Mouse (Mus musculus): ENCODE measurements around the gene Lgi1. TPM values are rescaled to one million over a fixed set of nuclear protein-coding genes. Genes with fewer than 3 reads are reported as not detected.

Gene Lgi1
- polyA plus RNA-seq, 1 experiment, result 58.8 TPM

GRCm38 (mm10) chr19:38331072-38331471 is 66.7 kb downstream of the Lgi1 start:
- no peaks in the 10 kb centered on the region for H3K4me1 ChIP-seq (ENCODE audit: control insufficient read depth, insufficient read depth, low read length)
- no peak overlapping the region for H3K4me3 ChIP-seq (replicated peaks; ENCODE audit: insufficient read depth, low read depth, low read length)
- TF ChIP-seq POLR2A (IDR thresholded peaks at IDR 0.05; ENCODE audit: borderline replicate concordance, insufficient read depth, low read length) (no peak), CTCF (IDR thresholded peaks at IDR 0.05; ENCODE audit: borderline replicate concordance, insufficient read depth, low read depth, low read length) (no peak)
- no peak overlapping the region for H3K27ac ChIP-seq (ENCODE audit: insufficient read depth, low read length)
- DNase-seq, result no peak
- no peaks in the 10 kb centered on the region for H3K27me3 ChIP-seq (ENCODE audit: control insufficient read depth, insufficient read depth, low read length)
- 79% methylated on average over 1 of the region's 1 CpGs for WGBS

- TF ChIP-seq CTCF (IDR thresholded peaks at IDR 0.05; ENCODE audit: borderline replicate concordance, insufficient read depth, low read depth, low read length) (no peak), POLR2A (IDR thresholded peaks at IDR 0.05; ENCODE audit: borderline replicate concordance, insufficient read depth, low read length) (no peak)
- no peaks in the 10 kb centered on the region for H3K4me1 ChIP-seq (ENCODE audit: control insufficient read depth, insufficient read depth, low read length)
- DNase-seq, result no peak
- H3K27me3 ChIP-seq (ENCODE audit: control insufficient read depth, insufficient read depth, low read length), result no peaks in the 10 kb centered on the region
- H3K4me3 ChIP-seq (replicated peaks; ENCODE audit: insufficient read depth, low read depth, low read length), result no peak overlapping the region
- no peak overlapping the region for H3K27ac ChIP-seq (ENCODE audit: insufficient read depth, low read length)
- 43% methylated on average over 2 of the region's 2 CpGs for WGBS
These were observed 67.9 kb downstream of the Lgi1 start for GRCm38 (mm10) chr19:38332245-38332644.

DNA sequence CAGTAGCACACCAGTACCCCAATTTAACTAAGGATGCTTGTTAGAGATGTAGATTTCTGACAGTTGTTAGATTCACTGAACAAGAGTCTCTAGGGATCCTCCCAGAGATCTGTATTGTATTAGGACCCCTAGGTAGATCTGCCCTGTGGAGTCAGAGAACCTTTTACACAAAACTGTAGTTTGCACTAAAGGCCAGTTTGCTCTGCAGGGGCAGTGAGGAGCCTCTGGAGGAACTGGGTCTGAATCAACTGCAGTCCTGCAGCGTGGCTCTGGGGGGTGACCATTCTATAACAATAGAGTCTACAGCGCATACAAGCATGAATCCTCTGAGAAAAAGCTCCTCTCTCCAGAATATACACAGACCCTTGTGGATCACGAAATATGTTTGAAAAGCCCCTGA is 68.5 kb downstream of the Lgi1 start:
- Histone ChIP-seq H3K27me3 (ENCODE audit: control insufficient read depth, insufficient read depth, low read length) (no peaks in the 10 kb centered on the region), H3K4me3 (replicated peaks; ENCODE audit: insufficient read depth, low read depth, low read length) (no peak overlapping the region), H3K4me1 (ENCODE audit: control insufficient read depth, insufficient read depth, low read length) (no peaks in the 10 kb centered on the region), H3K27ac (ENCODE audit: insufficient read depth, low read length) (no peak overlapping the region)
- no peak for DNase-seq
- no peak for TF ChIP-seq POLR2A (IDR thresholded peaks at IDR 0.05; ENCODE audit: borderline replicate concordance, insufficient read depth, low read length)
- no peak for TF ChIP-seq CTCF (IDR thresholded peaks at IDR 0.05; ENCODE audit: borderline replicate concordance, insufficient read depth, low read depth, low read length)
- WGBS, result 55% methylated on average over 3 of the region's 3 CpGs

- Histone ChIP-seq H3K4me3 (replicated peaks; ENCODE audit: insufficient read depth, low read depth, low read length) (no peak overlapping the region), H3K27ac (ENCODE audit: insufficient read depth, low read length) (no peak overlapping the region), H3K27me3 (ENCODE audit: control insufficient read depth, insufficient read depth, low read length) (no peaks in the 10 kb centered on the region), H3K4me1 (ENCODE audit: control insufficient read depth, insufficient read depth, low read length) (no peaks in the 10 kb centered on the region)
- TF ChIP-seq POLR2A (IDR thresholded peaks at IDR 0.05; ENCODE audit: borderline replicate concordance, insufficient read depth, low read length), result no peak
- no peak for TF ChIP-seq CTCF (IDR thresholded peaks at IDR 0.05; ENCODE audit: borderline replicate concordance, insufficient read depth, low read depth, low read length)
- DNase-seq, result no peak
- WGBS, result 84% methylated on average over 3 of the region's 3 CpGs
These were observed 72.2 kb downstream of the Lgi1 start for GRCm38 (mm10) chr19:38336553-38336952.

- Histone ChIP-seq H3K4me3 (replicated peaks; ENCODE audit: insufficient read depth, low read depth, low read length) (no peak overlapping the region), H3K27ac (ENCODE audit: insufficient read depth, low read length) (no peak overlapping the region), H3K4me1 (ENCODE audit: control insufficient read depth, insufficient read depth, low read length) (no peaks in the 10 kb centered on the region), H3K27me3 (ENCODE audit: control insufficient read depth, insufficient read depth, low read length) (no peaks in the 10 kb centered on the region)
- 91% methylated on average over 3 of the region's 3 CpGs for WGBS
- DNase-seq, result no peak
- TF ChIP-seq CTCF (IDR thresholded peaks at IDR 0.05; ENCODE audit: borderline replicate concordance, insufficient read depth, low read depth, low read length) (no peak), POLR2A (IDR thresholded peaks at IDR 0.05; ENCODE audit: borderline replicate concordance, insufficient read depth, low read length) (no peak)
These were observed 73.0 kb downstream of the Lgi1 start for GRCm38 (mm10) chr19:38337332-38337731.

GRCm38 (mm10) chr19:38339734-38340133 is 75.4 kb downstream of the Lgi1 start:
- H3K4me3 ChIP-seq (replicated peaks; ENCODE audit: insufficient read depth, low read depth, low read length), result no peak overlapping the region
- TF ChIP-seq CTCF (IDR thresholded peaks at IDR 0.05; ENCODE audit: borderline replicate concordance, insufficient read depth, low read depth, low read length) (no peak), POLR2A (IDR thresholded peaks at IDR 0.05; ENCODE audit: borderline replicate concordance, insufficient read depth, low read length) (no peak)
- DNase-seq, result no peak
- H3K27me3 ChIP-seq (ENCODE audit: control insufficient read depth, insufficient read depth, low read length), result no peaks in the 10 kb centered on the region
- H3K27ac ChIP-seq (ENCODE audit: insufficient read depth, low read length), result no peak overlapping the region
- WGBS, result 53% methylated on average over 3 of the region's 3 CpGs
- H3K4me1 ChIP-seq (ENCODE audit: control insufficient read depth, insufficient read depth, low read length), result no peaks in the 10 kb centered on the region

GRCm38 (mm10) chr19:38343246-38343645 is 78.9 kb downstream of the Lgi1 start:
- Histone ChIP-seq H3K27me3 (ENCODE audit: control insufficient read depth, insufficient read depth, low read length) (no peaks in the 10 kb centered on the region), H3K4me3 (replicated peaks; ENCODE audit: insufficient read depth, low read depth, low read length) (no peak overlapping the region), H3K27ac (ENCODE audit: insufficient read depth, low read length) (no peak overlapping the region), H3K4me1 (ENCODE audit: control insufficient read depth, insufficient read depth, low read length) (no peaks in the 10 kb centered on the region)
- DNase-seq, result no peak
- TF ChIP-seq CTCF (IDR thresholded peaks at IDR 0.05; ENCODE audit: borderline replicate concordance, insufficient read depth, low read depth, low read length) (no peak), POLR2A (IDR thresholded peaks at IDR 0.05; ENCODE audit: borderline replicate concordance, insufficient read depth, low read length) (no peak)
- 68% methylated on average over 1 of the region's 1 CpGs for WGBS

DNA sequence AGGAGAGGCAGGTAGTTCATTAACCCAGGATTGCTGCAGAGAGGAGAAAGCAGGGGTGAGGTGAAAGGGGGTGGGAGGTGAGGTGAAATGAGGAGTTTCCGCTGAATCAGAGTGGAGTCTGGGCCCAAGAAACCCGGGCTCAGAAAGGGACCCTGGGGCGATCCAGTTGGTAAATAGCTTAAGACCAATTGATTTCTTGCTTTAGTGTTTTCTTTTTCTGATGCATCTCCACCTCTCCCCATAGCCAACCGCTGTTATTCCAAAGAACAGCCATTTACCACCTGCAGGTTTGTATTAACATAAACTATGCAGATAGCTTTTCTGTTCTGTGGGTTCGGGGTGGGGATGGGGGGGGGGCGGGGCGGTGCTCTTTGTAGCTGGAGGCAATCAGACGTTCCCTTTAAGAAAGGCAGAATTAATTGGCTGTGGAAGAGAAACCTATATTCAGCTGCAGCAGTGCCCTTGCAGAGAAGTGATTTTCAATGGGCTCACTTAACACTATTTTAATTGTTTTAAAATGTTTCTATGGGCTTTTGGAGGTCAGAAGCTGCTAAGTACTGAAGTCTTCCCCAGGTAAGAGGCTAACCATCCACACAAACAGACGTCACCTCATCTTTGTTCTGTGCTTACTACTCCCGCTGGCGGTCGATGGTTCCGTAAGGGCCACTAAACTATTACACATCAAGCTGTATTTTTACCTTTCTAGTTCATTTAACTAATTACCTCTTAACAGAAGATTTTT is 84.1 kb downstream of the Lgi1 start:
- WGBS, result 39% methylated on average over 13 of the region's 13 CpGs
- DNase-seq, result no peak
- H3K27me3 ChIP-seq (ENCODE audit: control insufficient read depth, insufficient read depth, low read length), result no peaks in the 10 kb centered on the region
- H3K4me3 ChIP-seq (replicated peaks; ENCODE audit: insufficient read depth, low read depth, low read length), result no peak overlapping the region
- TF ChIP-seq POLR2A (IDR thresholded peaks at IDR 0.05; ENCODE audit: borderline replicate concordance, insufficient read depth, low read length) (no peak), CTCF (IDR thresholded peaks at IDR 0.05; ENCODE audit: borderline replicate concordance, insufficient read depth, low read depth, low read length) (no peak)
- H3K27ac ChIP-seq (ENCODE audit: insufficient read depth, low read length), result no peak overlapping the region
- no peaks in the 10 kb centered on the region for H3K4me1 ChIP-seq (ENCODE audit: control insufficient read depth, insufficient read depth, low read length)
